Mouse (Mus musculus): Measurements from ENCODE around the gene Drc3. TPM values are rescaled to one million over a fixed set of nuclear protein-coding genes. Genes with fewer than 3 reads are reported as not detected.

Gene Drc3
- total RNA-seq, 2 experiments from 2014 or later: 7.3 to 7.9 TPM

- no peak for DNase-seq (ENCODE audit: low spot score in 2 of 2)
These were observed 17.4 kb upstream of the Drc3 start for GRCm38 (mm10) chr11:60335771-60336170.

- no peak for DNase-seq (ENCODE audit: low spot score in 2 of 2)
These were observed 14.8 kb upstream of the Drc3 start for GRCm38 (mm10) chr11:60338291-60338690.

DNA sequence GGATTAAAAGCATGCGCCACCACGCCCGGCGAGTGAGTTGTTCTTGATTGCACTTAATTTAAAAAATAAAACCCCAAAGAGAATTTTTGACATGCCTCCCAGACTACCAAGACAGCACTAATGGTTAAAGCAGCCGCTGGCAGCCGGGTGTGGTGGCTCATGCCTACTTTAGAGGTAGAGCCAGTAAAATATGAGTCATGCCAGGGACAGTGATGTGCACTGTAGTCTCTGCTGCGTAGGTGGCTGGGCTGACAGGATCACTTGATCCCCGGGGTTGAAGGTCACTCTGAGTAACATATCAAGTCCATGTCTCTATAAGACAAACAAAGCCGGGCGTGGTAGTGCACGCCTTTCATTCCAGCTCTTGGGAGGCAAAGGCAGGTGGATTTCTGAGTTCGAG, 13.8 kb upstream of the Drc3 start:
- DNase-seq (ENCODE audit: low spot score in 2 of 2): no peak

GRCm38 (mm10) chr11:60345868-60346267, 7.3 kb upstream of the Drc3 start:
- DNase-seq (ENCODE audit: low spot score in 2 of 2): no peak

GRCm38 (mm10) chr11:60346537-60346936, 6.6 kb upstream of the Drc3 start:
- peak in 1 of 2 experiments; percentile 54 for DNase-seq (ENCODE audit: low spot score in 2 of 2)

DNA sequence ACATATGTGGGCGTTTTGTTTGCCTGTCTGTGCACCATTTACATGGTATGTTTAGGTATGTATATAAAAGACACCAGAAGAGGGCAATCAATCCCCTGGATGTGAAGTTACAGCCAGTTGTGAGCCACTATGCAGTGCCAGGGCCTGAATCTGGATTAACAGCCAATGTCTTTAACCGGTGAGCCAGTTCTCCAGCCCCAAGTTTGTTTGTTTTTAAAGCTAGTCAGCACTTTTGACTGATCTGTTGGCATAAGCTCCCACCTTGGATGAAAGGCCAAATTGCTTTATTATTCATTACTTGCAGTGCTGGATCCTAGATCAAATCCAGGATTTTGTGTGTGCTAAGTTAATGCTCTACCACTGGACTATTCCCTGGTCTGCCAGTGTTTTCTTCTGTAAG, 1.7 kb upstream of the Drc3 start:
- peak in 1 of 2 experiments; percentile 8 for DNase-seq (ENCODE audit: low spot score in 2 of 2)

DNA sequence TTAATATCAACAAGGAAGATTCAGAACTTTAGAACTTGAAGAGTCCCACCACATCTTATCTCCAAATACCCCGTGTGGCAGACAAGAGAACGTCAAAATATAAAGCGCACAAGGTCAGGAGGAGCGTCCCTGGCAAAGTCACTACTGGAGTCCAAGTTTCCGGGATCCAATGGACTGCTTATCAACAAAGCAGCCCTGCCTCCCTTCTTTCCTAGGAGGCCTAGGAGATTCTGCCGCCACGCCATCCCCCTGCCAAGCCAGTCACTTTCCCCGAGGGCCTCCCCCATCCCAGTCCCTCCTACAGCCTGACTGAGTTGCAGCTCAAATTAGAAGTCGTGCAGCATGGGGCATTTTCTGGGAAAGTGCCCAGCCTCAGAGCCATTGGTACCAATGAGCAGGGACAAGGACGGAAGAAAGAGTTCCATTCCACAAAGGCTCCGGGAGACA, 1.2 kb upstream of the Drc3 start:
- DNase-seq (ENCODE audit: low spot score in 2 of 2): peak in 1 of 2 experiments; percentile 51

GRCm38 (mm10) chr11:60355952-60356351, 2.8 kb downstream of the Drc3 start:
- no peak for DNase-seq (ENCODE audit: low spot score in 2 of 2)

GRCm38 (mm10) chr11:60357116-60357515, 4.0 kb downstream of the Drc3 start:
- DNase-seq (ENCODE audit: low spot score in 2 of 2): no peak

- no peak for DNase-seq (ENCODE audit: low spot score in 2 of 2)
These were observed 5.4 kb downstream of the Drc3 start for GRCm38 (mm10) chr11:60358548-60358947.

GRCm38 (mm10) chr11:60359138-60359537, 6.0 kb downstream of the Drc3 start:
- DNase-seq (ENCODE audit: low spot score in 2 of 2): no peak

DNA sequence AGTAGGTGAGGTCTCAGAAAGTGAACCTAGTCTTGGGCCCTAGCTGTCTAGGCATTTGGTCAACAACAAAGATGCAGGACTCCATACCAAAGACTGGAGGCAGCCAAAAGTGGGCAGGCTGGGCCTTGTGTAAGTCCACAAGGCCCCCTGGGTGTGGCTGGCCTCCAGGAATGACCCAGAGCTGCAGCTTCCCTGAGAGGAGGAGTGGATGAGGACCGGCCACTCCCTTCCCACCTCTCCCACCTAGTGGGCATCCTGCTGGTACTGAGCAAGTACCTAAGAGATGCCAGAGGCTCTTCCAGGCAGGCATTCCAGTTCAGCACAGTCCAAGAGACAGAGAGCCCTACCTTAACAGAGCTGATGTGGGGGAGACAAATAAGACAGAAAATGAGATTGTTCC, 6.8 kb downstream of the Drc3 start:
- no peak for DNase-seq (ENCODE audit: low spot score in 2 of 2)

DNA sequence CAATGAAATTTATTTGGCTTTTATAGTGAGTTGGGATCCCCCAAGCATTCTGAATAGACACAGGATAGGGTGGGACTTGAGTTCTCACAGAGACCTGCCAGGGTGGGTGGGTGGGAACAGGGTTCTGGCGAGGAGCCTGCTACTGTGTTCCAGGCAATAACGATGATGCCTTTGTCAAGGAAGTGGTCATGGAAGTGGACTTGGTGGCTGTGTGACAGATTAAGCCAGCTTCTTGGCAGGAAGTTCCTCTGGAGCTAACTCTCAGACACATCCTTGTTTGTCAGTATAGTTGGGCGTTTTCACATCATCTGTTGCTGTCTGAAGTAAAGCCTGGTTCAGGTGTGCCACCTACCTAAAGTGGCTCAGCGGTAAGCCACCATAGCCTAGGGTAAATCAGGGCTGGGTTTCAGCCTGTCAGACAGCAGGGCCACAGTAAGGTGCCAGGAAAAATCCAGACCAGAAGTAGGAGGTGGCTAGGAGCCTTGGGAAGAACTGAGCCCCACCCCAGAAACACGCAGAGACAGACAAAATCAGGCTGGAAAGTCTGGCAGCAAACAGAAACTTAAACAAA, 7.6 kb downstream of the Drc3 start:
- no peak for DNase-seq (ENCODE audit: low spot score in 2 of 2)

DNA sequence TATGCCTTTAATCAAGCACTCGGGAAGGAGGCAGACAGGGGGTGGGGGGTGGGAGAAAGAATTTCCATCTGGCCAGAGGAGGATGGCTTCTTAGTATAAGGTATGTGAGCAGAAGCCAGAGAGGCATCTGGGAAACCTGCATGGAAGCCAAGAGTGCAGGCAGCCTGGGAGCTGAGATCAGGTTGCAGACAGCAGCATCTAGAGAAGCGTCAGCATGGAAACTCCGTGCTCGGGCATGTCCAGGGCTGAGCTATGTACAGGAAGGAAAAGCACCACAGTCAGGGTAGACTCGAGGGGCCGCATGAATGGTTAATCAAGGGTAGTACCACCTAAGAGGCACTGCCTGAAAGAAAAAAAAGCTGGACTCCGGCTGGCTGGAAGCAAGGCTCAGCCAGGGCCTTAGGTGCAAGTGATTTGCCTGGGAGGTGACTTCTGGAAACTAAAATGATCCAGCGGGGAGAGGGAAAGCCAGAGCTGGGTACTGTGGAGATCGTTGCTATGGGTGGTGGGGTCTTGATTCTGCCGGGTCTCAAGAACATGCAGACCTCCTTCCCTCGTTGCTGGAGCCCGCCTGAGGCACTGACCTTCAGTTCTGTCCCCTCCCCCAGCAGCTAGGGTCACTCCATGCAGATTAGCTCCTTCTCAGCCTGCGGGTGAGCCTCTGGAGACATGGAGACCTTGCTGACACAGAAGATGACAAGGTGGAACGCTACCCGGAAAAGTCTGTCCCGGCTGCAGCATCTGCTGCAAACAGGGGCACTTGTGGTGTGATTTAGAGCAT, 13.3 kb downstream of the Drc3 start:
- DNase-seq (ENCODE audit: low spot score in 2 of 2): no peak

GRCm38 (mm10) chr11:60367256-60367655, 14.1 kb downstream of the Drc3 start:
- no peak for DNase-seq (ENCODE audit: low spot score in 2 of 2)

DNA sequence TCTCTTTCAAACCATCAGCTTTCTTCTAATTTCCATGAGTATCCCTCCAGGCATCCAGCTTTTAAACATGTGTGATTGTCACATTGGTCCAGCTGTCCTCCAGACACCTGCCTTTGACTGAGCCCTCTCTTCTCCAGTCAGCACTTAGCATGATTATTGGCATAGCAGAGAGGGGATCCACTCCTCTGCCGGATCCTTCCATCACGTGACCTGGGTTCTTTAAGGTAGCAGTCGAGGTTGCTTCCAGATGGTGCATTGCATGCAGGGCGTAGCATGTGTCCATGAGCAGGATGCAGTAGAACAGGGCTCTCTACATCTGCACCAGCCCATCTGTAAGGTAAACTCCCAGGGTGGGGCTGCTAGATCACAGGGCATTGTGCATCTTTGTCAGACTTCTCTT, 15.8 kb downstream of the Drc3 start:
- DNase-seq (ENCODE audit: low spot score in 2 of 2): no peak

GRCm38 (mm10) chr11:60369448-60369847, 16.3 kb downstream of the Drc3 start:
- DNase-seq (ENCODE audit: low spot score in 2 of 2): no peak

DNA sequence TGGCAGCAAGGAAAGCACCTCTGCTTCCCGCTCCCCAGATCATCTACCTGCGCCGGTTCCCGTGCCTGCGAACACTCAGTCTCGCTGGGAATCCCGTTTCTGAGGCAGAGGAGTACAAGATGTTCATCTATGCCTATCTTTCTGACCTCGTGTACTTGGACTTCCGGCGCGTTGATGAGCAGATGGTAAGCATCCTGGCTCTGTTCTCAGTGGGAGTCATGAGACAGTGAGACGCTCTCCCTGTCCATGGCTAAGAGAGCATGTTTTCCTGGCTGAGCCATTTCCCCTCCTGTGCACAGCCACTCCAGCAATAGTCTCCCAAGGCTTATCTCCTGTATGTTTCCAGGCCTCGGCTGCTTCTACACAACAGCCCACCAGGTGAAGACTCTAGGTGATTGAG, 17.3 kb downstream of the Drc3 start:
- DNase-seq (ENCODE audit: low spot score in 2 of 2): no peak

- no peak for DNase-seq (ENCODE audit: low spot score in 2 of 2)
These were observed 21.4 kb downstream of the Drc3 start for GRCm38 (mm10) chr11:60374481-60374880.

- DNase-seq (ENCODE audit: low spot score in 2 of 2): no peak
These were observed 30.4 kb downstream of the Drc3 start for GRCm38 (mm10) chr11:60383518-60383917.

DNA sequence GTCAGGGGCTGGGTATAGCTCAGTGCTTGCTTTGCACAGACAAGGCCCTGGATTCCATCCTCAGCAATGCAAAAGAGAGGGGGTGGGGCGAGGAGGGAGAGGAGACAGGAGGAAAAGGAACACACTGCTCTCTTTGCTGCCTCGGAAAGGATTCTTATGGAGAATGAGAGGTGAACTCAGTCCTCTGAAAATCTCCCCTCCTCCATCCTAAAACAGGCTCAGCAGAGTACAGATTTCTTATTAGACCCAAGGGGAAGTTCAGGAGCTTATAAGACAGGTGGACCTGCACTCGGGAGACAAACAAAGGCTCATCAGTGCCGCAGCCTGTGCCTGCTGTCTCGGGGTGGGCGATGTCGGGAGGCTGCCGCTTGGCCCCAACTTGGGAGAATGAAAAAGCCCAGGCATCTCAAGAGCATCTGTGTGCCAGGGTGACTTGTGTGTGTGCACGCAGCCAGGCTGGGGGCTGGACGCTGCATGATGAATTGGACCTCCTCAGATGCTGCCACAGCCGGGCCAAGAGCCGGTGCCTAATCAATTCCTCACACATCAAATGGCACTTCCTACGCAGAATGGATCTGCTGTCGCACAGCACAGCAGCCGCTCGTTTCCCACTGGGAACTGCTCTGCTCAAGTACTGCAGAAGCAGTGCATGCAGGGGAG, 31.8 kb downstream of the Drc3 start:
- DNase-seq (ENCODE audit: low spot score in 2 of 2): peak; percentile 74 to 84

GRCm38 (mm10) chr11:60385946-60386345, 32.8 kb downstream of the Drc3 start:
- no peak for DNase-seq (ENCODE audit: low spot score in 2 of 2)
